Mouse (Mus musculus) CH12.LX (cell line): Measurements from ENCODE around the gene Bank1.

Experiments
- CTCF ChIP-seq, 2 experiments: IDR thresholded peaks in 1 of 2; conservative IDR thresholded peaks in 1 of 2; 2 replicates each; pipeline ENCODE4 v1.5.1; 2011 to 2012; ENCODE audit warnings: low read depth in 2 of 2, low read length in 2 of 2, improper control_type of control experiment in 1 of 2, inconsistent platforms in 1 of 2, mild to moderate bottlenecking in 1 of 2, moderate library complexity in 1 of 2
- EP300 ChIP-seq: IDR thresholded peaks from 2 replicates; pipeline ENCODE4 v1.6.1; 2011; ENCODE audit warnings: low read length, improper control_type of control experiment
- MAFK ChIP-seq: IDR thresholded peaks from 2 replicates; pipeline ENCODE4 v1.6.1; 2011; ENCODE audit warnings: low read length, improper control_type of control experiment; ENCODE audit not compliant: insufficient replicate concordance
- POLR2A ChIP-seq: IDR thresholded peaks from 2 replicates; pipeline ENCODE4 v1.6.1; 2011; ENCODE audit warnings: low read depth, mild to moderate bottlenecking, improper control_type of control experiment, low read length
- POLR2AphosphoS2 ChIP-seq: IDR thresholded peaks from 2 replicates; pipeline ENCODE4 v1.6.1; 2011; ENCODE audit warnings: low read depth, low read length, improper control_type of control experiment
- UBTF ChIP-seq: IDR thresholded peaks from 2 replicates; pipeline ENCODE4 v1.6.1; 2012; ENCODE audit warnings: low read depth, mild to moderate bottlenecking, inconsistent platforms, low read length, improper control_type of control experiment, moderate library complexity
- USF1 ChIP-seq: IDR thresholded peaks from 2 replicates; pipeline ENCODE4 v1.6.1; 2014; ENCODE audit warnings: low read depth, mild to moderate bottlenecking, inconsistent platforms, low read length, improper control_type of control experiment
- ZC3H11A ChIP-seq: IDR thresholded peaks from 2 replicates; pipeline ENCODE4 v1.6.1; 2012; ENCODE audit warnings: low read depth, mild to moderate bottlenecking, inconsistent platforms, low read length, improper control_type of control experiment

DNA sequence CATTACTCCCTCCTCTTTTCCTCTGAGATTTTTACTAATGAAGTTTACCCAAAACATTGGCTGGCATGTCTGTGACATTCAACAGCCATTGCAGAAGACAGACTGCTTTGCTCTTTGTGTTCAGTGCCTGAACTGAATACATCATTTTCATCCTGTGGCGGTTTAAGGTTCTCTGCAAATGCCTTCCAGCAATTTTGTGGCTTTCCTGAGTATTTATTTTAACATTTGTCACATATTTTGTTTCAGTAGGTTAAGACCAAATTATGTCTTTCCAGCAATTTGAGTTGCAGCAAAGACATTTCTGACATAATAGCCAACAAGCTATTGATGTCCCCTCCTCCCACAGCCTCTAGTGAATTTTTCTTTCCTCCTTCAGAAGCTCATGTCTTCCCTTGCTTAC lies 170.3 kb downstream of the Bank1 start:
- no peak for TF ChIP-seq MAFK
- TF ChIP-seq POLR2AphosphoS2, result no peak
- no peak for TF ChIP-seq USF1
- no peak for TF ChIP-seq EP300
- TF ChIP-seq ZC3H11A, result no peak
- no peak for TF ChIP-seq CTCF (conservative IDR thresholded peaks at IDR 0.05 in 1 of 2, IDR thresholded peaks at IDR 0.05 in 1 of 2; ENCODE audit: low read depth in 2 of 2, low read length in 2 of 2)
- TF ChIP-seq POLR2A, result no peak
- TF ChIP-seq UBTF, result no peak
